Mouse (Mus musculus) neutrophil, adult 59 days (primary cell): ENCODE results near the gene 2410137M14Rik. TPM values are rescaled to one million over a fixed set of nuclear protein-coding genes. Genes with fewer than 3 reads are reported as not detected.

Experiments
- total RNA-seq, 2 experiments: library from RNA; stranded (reverse); gene quantifications; 1 replicate in 1 of 2; 2 replicates in 1 of 2; pipeline ENCODE4 v1.2.4; 2023

The 2410137M14Rik gene
- total RNA-seq, result not detected

GRCm38 (mm10) chr17:36981221-36981813 is at the start of gene 2410137M14Rik:
Gene 2410137M14Rik (minus strand): TSS chr17:36981237.

GRCm38 (mm10) chr17:37022628-37023576 is 41.9 kb upstream of the 2410137M14Rik start, which contains the start of gene Mog:
Gene Mog (minus strand): TSS chr17:37023398.

GRCm38 (mm10) chr17:37000863-37001262 is 19.8 kb upstream of the 2410137M14Rik start, which contains the start of gene Zfp57:
Gene Zfp57 (plus strand): TSS chr17:37001163.

DNA sequence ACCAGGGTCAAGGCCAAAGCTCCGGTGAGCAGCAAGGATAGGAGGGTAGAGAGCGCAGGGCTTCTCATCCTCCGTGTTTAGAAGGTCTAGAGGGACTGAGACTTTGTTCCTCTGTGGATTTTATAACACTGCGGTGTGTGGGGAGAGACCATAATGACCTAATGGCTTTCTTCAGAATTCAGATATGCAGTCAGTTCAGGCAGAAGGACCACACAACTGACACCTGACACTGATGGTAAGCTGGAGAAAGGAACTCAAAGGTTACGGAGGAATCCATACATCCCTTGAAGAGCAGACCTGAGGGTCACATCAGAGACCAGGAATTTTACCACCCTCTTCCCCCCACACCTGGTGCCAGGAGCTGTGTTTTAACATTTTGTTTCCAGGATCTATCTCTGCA is 8.4 kb upstream of the 2410137M14Rik start, which contains the start of gene H2-M5:
Gene H2-M5 (minus strand): TSS at position 101 of the 400 bp plus-strand sequence.

GRCm38 (mm10) chr17:36957999-36958743 is 22.9 kb downstream of the 2410137M14Rik start, which contains the start of the genes Znrd1 and Znrd1as:
Gene Znrd1 (minus strand): TSS chr17:36958559.
Gene Znrd1as (plus strand): TSS chr17:36958592.

GRCm38 (mm10) chr17:36950981-36951947 is 29.8 kb downstream of the 2410137M14Rik start, which contains the start of gene Ppp1r11:
Gene Ppp1r11 (minus strand): TSS chr17:36951741.

DNA sequence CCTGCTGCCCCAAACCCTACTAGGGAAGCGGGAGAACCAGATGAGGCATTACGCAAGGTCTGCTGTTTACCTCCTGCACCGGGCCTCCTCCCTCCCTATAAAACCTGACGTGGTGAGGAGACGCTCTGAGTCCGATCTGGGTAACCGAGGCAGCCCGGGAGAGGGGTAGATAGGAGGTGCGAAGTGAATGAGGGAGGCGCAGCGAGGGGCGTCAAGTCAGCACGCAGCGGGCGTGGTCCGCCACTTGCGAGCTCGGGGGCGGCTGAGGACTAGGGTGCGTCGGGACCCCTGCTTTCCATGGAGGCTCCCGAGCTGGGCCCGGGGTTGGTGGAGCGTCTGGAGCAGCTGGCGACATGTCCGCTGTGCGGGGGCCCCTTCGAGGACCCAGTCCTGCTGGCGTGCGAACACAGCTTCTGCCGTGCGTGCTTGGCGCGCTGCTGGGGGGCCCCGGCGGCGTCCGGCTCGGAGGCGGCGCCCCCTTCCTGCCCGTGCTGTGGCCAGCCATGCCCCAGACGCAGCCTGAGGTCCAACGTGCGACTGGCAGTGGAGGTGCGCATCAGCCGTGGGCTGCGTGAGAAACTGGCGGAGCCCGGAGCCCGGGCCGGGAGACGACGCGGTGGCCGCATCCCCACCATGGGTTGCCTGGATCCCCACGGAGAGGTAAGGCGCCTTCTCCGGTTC is 38.1 kb downstream of the 2410137M14Rik start, which contains the start of gene Rnf39:
Gene Rnf39 (plus strand): TSS at position 128 of the 681 bp plus-strand sequence.

Other genes starting within 250 kb of the 2410137M14Rik start
- not detected for gene H2-M10.5, start 208.3 kb downstream of the 2410137M14Rik start, total RNA-seq
- not detected for gene H2-M10.6, start 169.1 kb downstream of the 2410137M14Rik start, total RNA-seq
- 10 to 100 TPM; 35.8 to 40.7 TPM for gene Trim26, start 144.1 kb downstream of the 2410137M14Rik start, total RNA-seq
- not detected for gene Trim15, start 114.0 kb downstream of the 2410137M14Rik start, total RNA-seq
- 1 to 10 TPM; 3.2 to 7.3 TPM for gene Trim10, start 111.7 kb downstream of the 2410137M14Rik start, total RNA-seq
- not detected for gene Trim40, start 91.1 kb downstream of the 2410137M14Rik start, total RNA-seq
- gene Trim31, start 83.1 kb downstream of the 2410137M14Rik start, total RNA-seq, result not detected
- not detected for gene Rnf39, start 38.3 kb downstream of the 2410137M14Rik start, total RNA-seq
- gene Ppp1r11, start 29.5 kb downstream of the 2410137M14Rik start, total RNA-seq, result 10 to 100 TPM; 35.3 to 41.2 TPM
- gene Znrd1, start 22.7 kb downstream of the 2410137M14Rik start, total RNA-seq, result 10 to 100 TPM; 30.2 to 31.6 TPM
- gene Znrd1as, start 22.6 kb downstream of the 2410137M14Rik start, total RNA-seq, result 1 to 10 TPM in 1 of 2 experiments, under 1 TPM in 1; 0.71 to 1.4 TPM
- gene H2-M5, start 8.3 kb upstream of the 2410137M14Rik start, total RNA-seq, result not detected
- not detected for gene Zfp57, start 19.9 kb upstream of the 2410137M14Rik start, total RNA-seq
- not detected for gene Mog, start 42.2 kb upstream of the 2410137M14Rik start, total RNA-seq
- 100 to 1,000 TPM; 119 to 127 TPM for gene Gabbr1, start 64.7 kb upstream of the 2410137M14Rik start, total RNA-seq
- gene Olfr90, start 107.3 kb upstream of the 2410137M14Rik start, total RNA-seq, result not detected
- not detected for gene Olfr91, start 117.0 kb upstream of the 2410137M14Rik start, total RNA-seq
- gene Olfr92, start 138.9 kb upstream of the 2410137M14Rik start, total RNA-seq, result not detected
- gene Olfr93, start 180.3 kb upstream of the 2410137M14Rik start, total RNA-seq, result not detected
- gene Ubd, start 212.7 kb upstream of the 2410137M14Rik start, total RNA-seq, result not detected
- not detected for gene Olfr94, start 219.8 kb upstream of the 2410137M14Rik start, total RNA-seq
- not detected for gene Olfr95, start 231.9 kb upstream of the 2410137M14Rik start, total RNA-seq
- gene Olfr96, start 238.9 kb upstream of the 2410137M14Rik start, total RNA-seq, result not detected